ENCODE assay signal across 9 mouse cellular contexts in the genomic region with DNA sequence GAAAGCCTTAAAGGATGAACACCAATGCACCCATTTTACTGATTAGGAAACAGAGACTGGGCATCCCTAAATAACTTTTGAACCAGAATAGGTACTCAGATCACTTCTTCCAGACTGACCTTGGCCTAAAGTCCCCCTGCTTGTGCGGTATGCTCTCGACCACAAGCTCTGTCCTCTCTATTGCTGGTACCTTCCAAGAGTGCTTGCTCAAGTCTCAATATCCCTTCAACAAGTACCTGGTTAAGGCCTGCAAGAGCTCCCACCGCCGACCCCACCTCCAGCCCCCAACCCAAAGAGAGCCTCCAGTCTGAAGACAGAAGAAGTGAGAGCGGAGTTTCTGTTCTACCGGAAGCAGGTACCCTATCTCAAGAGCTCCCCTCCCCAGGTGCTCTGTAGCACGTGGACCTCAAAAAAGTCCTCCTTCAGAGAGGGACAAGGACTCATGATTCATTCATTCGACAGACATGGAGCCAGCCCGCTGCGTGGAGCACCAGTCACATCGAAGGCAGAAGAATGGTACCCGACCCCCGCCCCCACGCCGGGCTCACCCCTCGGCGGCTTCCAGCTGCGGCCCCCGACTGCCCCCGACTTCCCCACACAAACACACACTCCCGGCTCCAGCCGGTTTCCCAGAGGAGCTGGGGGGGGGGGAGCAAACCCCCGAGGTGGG. TPM values are rescaled to one million over a fixed set of nuclear protein-coding genes. Genes with fewer than 3 reads are reported as not detected.
A peak's percentile ranks its signal among the peaks of the same experiment; 100 is the strongest.
DNase-seq lines count a peak whose midpoint lies in the region; ATAC-seq and TF ChIP-seq lines count a peak whose summit lies in the region.
"Had no signal": no experiment of that assay in that cellular context is flagged by ENCODE, and none has a peak within 500 bp of the region (broad histone marks: within the 10 kb centered on the region; RNA-seq: fewer than 3 reads in every experiment).

No protein-coding gene starts in this region.

- no peaks in the 10 kb centered on the region for H3K36me3 ChIP-seq in spleen, adult 2 months (ENCODE audit: control insufficient read depth, insufficient read depth, low read length)
- no peaks in the 10 kb centered on the region for H3K36me3 ChIP-seq in heart, embryonic 16.5 days (ENCODE audit: control insufficient read depth, insufficient read depth)
- no peaks in the 10 kb centered on the region for H3K36me3 ChIP-seq in midbrain, embryonic 11.5 days (ENCODE audit: control insufficient read depth, insufficient read depth, low read length)

- peaks cover 11% of the 10 kb centered on the region for H3K27me3 ChIP-seq in spleen, adult 2 months (ENCODE audit: control insufficient read depth, insufficient read depth, low read length)
- H3K27me3 ChIP-seq in heart, embryonic 16.5 days (ENCODE audit: control insufficient read depth, insufficient read depth, low read length): peaks cover 6% of the 10 kb centered on the region; the same call in 1 of the 2 replicates
- peaks cover 3% of the 10 kb centered on the region; the same call in 1 of the 2 replicates for H3K27me3 ChIP-seq in midbrain, embryonic 11.5 days (ENCODE audit: control insufficient read depth, insufficient read depth, low read length)

- ATAC-seq in heart, embryonic 16.5 days (replicated peaks; ENCODE audit: extremely low read depth, insufficient read depth, low FRiP score): no peak
- ATAC-seq in midbrain, embryonic 11.5 days (ENCODE audit: low FRiP score): peak; percentile 39

- TF ChIP-seq CTCF in spleen, adult 2 months (IDR thresholded peaks at IDR 0.05; ENCODE audit: extremely low read depth, insufficient read depth, insufficient read length, insufficient replicate concordance): no peak

- no peaks in the 10 kb centered on the region for H3K9me3 ChIP-seq in heart, embryonic 16.5 days (replicated peaks; ENCODE audit: control insufficient read depth, low read length)
- no peaks in the 10 kb centered on the region for H3K9me3 ChIP-seq in midbrain, embryonic 11.5 days (ENCODE audit: control insufficient read depth, low read length)

- H3K27ac ChIP-seq in spleen, adult 2 months (ENCODE audit: insufficient read depth, low read length): no peak overlapping the region
- no peak overlapping the region for H3K27ac ChIP-seq in heart, embryonic 16.5 days (ENCODE audit: low read length)
- H3K27ac ChIP-seq in midbrain, embryonic 11.5 days (ENCODE audit: low read depth, low read length): peak overlapping the region; percentile 82

- whole genome bisulfite sequencing in spleen, adult 2 months: 10% methylated on average over 23 of the region's 23 CpGs
- 6% methylated on average over 23 of the region's 23 CpGs for WGBS in heart, embryonic 16.5 days
- 3% methylated on average over 23 of the region's 23 CpGs for WGBS in midbrain, embryonic 11.5 days

- no peak for TF ChIP-seq POLR2A in spleen, adult 2 months (IDR thresholded peaks at IDR 0.05; ENCODE audit: low read depth, low read length)

- peak overlapping the region; percentile 97 for H3K4me2 ChIP-seq in heart, embryonic 16.5 days (ENCODE audit: low read depth, low read length)
- H3K4me2 ChIP-seq in midbrain, embryonic 11.5 days: peak overlapping the region; percentile 88

- H3K9ac ChIP-seq in heart, embryonic 16.5 days (ENCODE audit: low read length): peak overlapping the region; percentile 78
- peak overlapping the region; percentile 81 for H3K9ac ChIP-seq in midbrain, embryonic 11.5 days (ENCODE audit: low read length)

- intact Hi-C loops in heart, postnatal 36 days (cut with DNase I): no loop called here

- peak; percentile 90 for DNase-seq in heart, adult 11 months
- DNase-seq in heart, postnatal 36 days: no peak
- no peak for DNase-seq in spleen, adult 2 months (ENCODE audit: low read depth in 1 of 2, low spot score in 2 of 2)
- DNase-seq in spleen, postnatal 10 days (ENCODE audit: low spot score in 2 of 2): no peak
- DNase-seq in midbrain, embryonic 11.5 days (ENCODE audit: low spot score, missing footprints): peak; percentile 90
- no peak for DNase-seq in layer of hippocampus, postnatal 14 days (ENCODE audit: low spot score in 2 of 2)
- no peak for DNase-seq in gastrocnemius, postnatal 10 days

- peaks cover 4% of the 10 kb centered on the region; the same call in 1 of the 2 replicates for H3K4me1 ChIP-seq in spleen, adult 2 months (ENCODE audit: control insufficient read depth, insufficient read depth, insufficient read length)
- peaks cover 6% of the 10 kb centered on the region; the same call in 1 of the 2 replicates for H3K4me1 ChIP-seq in heart, embryonic 16.5 days (ENCODE audit: control insufficient read depth, insufficient read depth, low read length)
- peaks cover 17% of the 10 kb centered on the region for H3K4me1 ChIP-seq in midbrain, embryonic 11.5 days (ENCODE audit: control insufficient read depth, insufficient read depth, low read length)

- peak overlapping the region; percentile 45; the same call in 1 of the 2 replicates for H3K4me3 ChIP-seq in spleen, adult 2 months (ENCODE audit: extremely low read depth, insufficient read depth, insufficient read length)
- peak overlapping the region; percentile 61 for H3K4me3 ChIP-seq in heart, embryonic 16.5 days (ENCODE audit: low read length)
- H3K4me3 ChIP-seq in midbrain, embryonic 11.5 days (ENCODE audit: low read depth, low read length): peak overlapping the region; percentile 69

RNA-seq across cellular contexts. Expression of gene Mpp3, which starts 2.1 kb away (rescaled TPM):
- total RNA-seq in heart, postnatal 36 days (2021): 1 to 10 TPM; 1.7 to 1.9 TPM
- polyA plus RNA-seq in spleen, adult 2 months (2012; rRNA removed): 2.1 and 2.7 TPM in 2 replicates
- polyA plus RNA-seq in heart, embryonic 16.5 days (2015; fragmentation: Nextera tagmentation; extraction: Ambion mirVana): 4.2 and 4.9 TPM in 2 replicates
- polyA plus RNA-seq in midbrain, embryonic 11.5 days (2014; fragmentation: Nextera tagmentation; extraction: Ambion mirVana): 14.4 and 15.5 TPM in 2 replicates
- 10 to 100 TPM; 87.4 to 93.8 TPM for total RNA-seq in layer of hippocampus, postnatal 14 days (2021)
- total RNA-seq in gastrocnemius, postnatal 10 days (2021): 10 to 100 TPM; 76.8 to 83.7 TPM

RNA-seq across cellular contexts. Expression of gene Cd300lg, which starts 15.2 kb away (rescaled TPM):
- total RNA-seq in heart, postnatal 36 days (2021): 10 to 100 TPM; 68.3 to 69.5 TPM
- polyA plus RNA-seq in spleen, adult 2 months (2012; rRNA removed): 12.3 and 12.8 TPM in 2 replicates
- polyA plus RNA-seq in heart, embryonic 16.5 days (2015; fragmentation: Nextera tagmentation; extraction: Ambion mirVana): 11.6 TPM in 2 replicates
- 0.11 and 0.19 TPM in 2 replicates for polyA plus RNA-seq in midbrain, embryonic 11.5 days (2014; fragmentation: Nextera tagmentation; extraction: Ambion mirVana)
- total RNA-seq in layer of hippocampus, postnatal 14 days (2021): under 1 TPM; 0.24 to 0.32 TPM
- total RNA-seq in gastrocnemius, postnatal 10 days (2021): 10 to 100 TPM; 18.0 to 20.4 TPM
- total RNA-seq: left cerebral cortex, postnatal 10 days had no signal

RNA-seq across cellular contexts. Expression of gene Dusp3, which starts 39.3 kb away (rescaled TPM):
- total RNA-seq in heart, postnatal 36 days (2021): 100 to 1,000 TPM; 113 to 123 TPM
- 46.5 and 65.0 TPM in 2 replicates for polyA plus RNA-seq in spleen, adult 2 months (2012; rRNA removed)
- 57.3 and 58.8 TPM in 2 replicates for polyA plus RNA-seq in heart, embryonic 16.5 days (2015; fragmentation: Nextera tagmentation; extraction: Ambion mirVana)
- 11.1 and 11.6 TPM in 2 replicates for polyA plus RNA-seq in midbrain, embryonic 11.5 days (2014; fragmentation: Nextera tagmentation; extraction: Ambion mirVana)
- total RNA-seq in layer of hippocampus, postnatal 14 days (2021): 100 to 1,000 TPM; 156 to 159 TPM
- 100 to 1,000 TPM; 122 to 136 TPM for total RNA-seq in gastrocnemius, postnatal 10 days (2021)

RNA-seq across cellular contexts. Expression of gene Cfap97d1, which starts 42.0 kb away (rescaled TPM):
- not detected for total RNA-seq in heart, postnatal 36 days (2021)
- not detected in 2 replicates for polyA plus RNA-seq in spleen, adult 2 months (2012; rRNA removed)
- polyA plus RNA-seq in heart, embryonic 16.5 days (2015; fragmentation: Nextera tagmentation; extraction: Ambion mirVana): not detected in 2 replicates
- not detected in 2 replicates for polyA plus RNA-seq in midbrain, embryonic 11.5 days (2014; fragmentation: Nextera tagmentation; extraction: Ambion mirVana)
- not detected for total RNA-seq in layer of hippocampus, postnatal 14 days (2021)
- not detected for total RNA-seq in gastrocnemius, postnatal 10 days (2021)
- total RNA-seq: left cerebral cortex, postnatal 10 days had no signal

RNA-seq across cellular contexts. Expression of gene Sost, which starts 59.3 kb away (rescaled TPM):
- total RNA-seq in heart, postnatal 36 days (2021): 1 to 10 TPM; 2.1 to 2.7 TPM
- polyA plus RNA-seq in spleen, adult 2 months (2012; rRNA removed): 0.05 and 0.20 TPM in 2 replicates
- polyA plus RNA-seq in heart, embryonic 16.5 days (2015; fragmentation: Nextera tagmentation; extraction: Ambion mirVana): 2.3 and 2.4 TPM in 2 replicates
- not detected in 2 replicates for polyA plus RNA-seq in midbrain, embryonic 11.5 days (2014; fragmentation: Nextera tagmentation; extraction: Ambion mirVana)
- not detected for total RNA-seq in layer of hippocampus, postnatal 14 days (2021)
- total RNA-seq in gastrocnemius, postnatal 10 days (2021): under 1 TPM in 1 of 2 experiments, not detected in 1; 0.41 TPM
- total RNA-seq: left cerebral cortex, postnatal 10 days had no signal

Comparison
In these comparisons a context has a peak if more than half of its experiments do, and no peak if none do; other contexts are left out.
1. DNase-seq: peak in heart, adult 11 months (single experiment) and midbrain, embryonic 11.5 days (single experiment); none in heart, postnatal 36 days (0 of 2), spleen, adult 2 months (0 of 2), spleen, postnatal 10 days (0 of 2), layer of hippocampus, postnatal 14 days (0 of 2) and gastrocnemius, postnatal 10 days (single experiment).
2. RNA of gene Mpp3, which starts 2.1 kb away (total RNA-seq): 87.4 to 93.8 TPM in layer of hippocampus, postnatal 14 days and 76.8 to 83.7 TPM in gastrocnemius, postnatal 10 days; 1.7 to 1.9 TPM in heart, postnatal 36 days; every median in the first group is over 10 times any median in the second.
3. RNA of gene Cd300lg, which starts 15.2 kb away (total RNA-seq): 68.3 to 69.5 TPM in heart, postnatal 36 days and 18.0 to 20.4 TPM in gastrocnemius, postnatal 10 days; 0.24 to 0.32 TPM in layer of hippocampus, postnatal 14 days; every median in the first group is over 10 times any median in the second.
4. Peak in every context shown above with its lines, with median percentiles within 50 percentile points of each other: H3K4me3 ChIP-seq.